Mouse (Mus musculus) bone marrow macrophage, adult 2 months (primary cell): Measurements from ENCODE around the gene Rap1gap.

Experiments
- CTCF ChIP-seq: IDR thresholded peaks from 2 replicates; pipeline ENCODE4 v1.5.1; 2012; ENCODE audit warnings: low read depth, mild to moderate bottlenecking, low read length, moderate library complexity
- POLR2A ChIP-seq: IDR thresholded peaks from 2 replicates; pipeline ENCODE4 v1.6.1; 2012; ENCODE audit warnings: mild to moderate bottlenecking, low read depth, low read length, borderline replicate concordance

GRCm38 (mm10) chr4:137705379-137705778 lies 40.9 kb downstream of the Rap1gap start:
- TF ChIP-seq POLR2A (no peak), CTCF (no peak)
